ENCODE assay signal across 25 mouse cellular contexts in the genomic region with DNA sequence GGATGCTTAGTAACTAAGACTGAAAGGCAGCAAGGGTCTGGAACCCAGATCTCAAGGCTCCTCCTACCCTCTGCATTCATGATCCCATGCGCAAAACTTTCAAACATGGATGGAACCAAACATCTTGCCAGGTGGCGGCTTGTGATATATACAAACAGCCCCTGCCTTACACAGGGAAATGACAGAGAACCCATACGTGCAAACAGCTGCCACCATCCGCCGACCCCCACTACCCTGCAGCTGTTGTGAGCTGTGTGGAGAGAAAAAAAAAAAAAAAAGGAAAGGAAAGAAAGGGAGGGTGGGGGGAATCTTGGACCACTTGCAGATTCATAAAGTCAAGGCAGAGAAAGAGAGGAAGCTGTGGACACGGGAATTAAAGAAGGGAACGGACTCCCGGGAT. TPM values are rescaled to one million over a fixed set of nuclear protein-coding genes. Genes with fewer than 3 reads are reported as not detected.
DNase-seq lines count a peak whose midpoint lies in the region; ATAC-seq and TF ChIP-seq lines count a peak whose summit lies in the region.
"Had no signal": no experiment of that assay in that cellular context is flagged by ENCODE, and none has a peak within 500 bp of the region (broad histone marks: within the 10 kb centered on the region; RNA-seq: fewer than 3 reads in every experiment).

No protein-coding gene starts in this region.

- H3K4me3 ChIP-seq in forebrain, embryonic 12.5 days (replicated peaks), result no peak overlapping the region
- no peak overlapping the region for H3K4me3 ChIP-seq in forebrain, embryonic 16.5 days (replicated peaks; ENCODE audit: low read length)
- H3K4me3 ChIP-seq in midbrain, embryonic 12.5 days, result no peak overlapping the region
- H3K4me3 ChIP-seq in midbrain, embryonic 16.5 days (ENCODE audit: low read depth, low read length), result no peak overlapping the region
- peak overlapping the region; percentile 15; the same call in 1 of the 2 replicates for H3K4me3 ChIP-seq in brown adipose tissue, adult 24 weeks (ENCODE audit: insufficient read depth, low read depth, low read length)
- H3K4me3 ChIP-seq in myocyte, result no peak overlapping the region
- H3K4me3 ChIP-seq: forebrain, embryonic 13.5 days; heart, embryonic 13.5 days; liver, embryonic 13.5 days; megakaryocyte, embryonic 14.5 days had no signal

- H3K27me3 ChIP-seq in forebrain, embryonic 12.5 days, result no peaks in the 10 kb centered on the region; the same call in 1 of the 2 replicates
- H3K27me3 ChIP-seq in forebrain, embryonic 16.5 days (replicated peaks; ENCODE audit: control insufficient read depth, insufficient read depth, low read length), result no peaks in the 10 kb centered on the region
- H3K27me3 ChIP-seq in midbrain, embryonic 12.5 days, result peaks cover 5% of the 10 kb centered on the region; the same call in 1 of the 2 replicates
- no peaks in the 10 kb centered on the region for H3K27me3 ChIP-seq in midbrain, embryonic 16.5 days (ENCODE audit: control insufficient read depth, insufficient read depth, low read depth, low read length)
- H3K27me3 ChIP-seq in myocyte (ENCODE audit: control insufficient read depth, insufficient read depth, insufficient read length), result no peaks in the 10 kb centered on the region
- H3K27me3 ChIP-seq: megakaryocyte, embryonic 14.5 days had no signal

- H3K27ac ChIP-seq in forebrain, embryonic 12.5 days, result no peak overlapping the region
- H3K27ac ChIP-seq in forebrain, embryonic 16.5 days (ENCODE audit: low read length), result no peak overlapping the region
- no peak overlapping the region for H3K27ac ChIP-seq in midbrain, embryonic 12.5 days (replicated peaks)
- no peak overlapping the region for H3K27ac ChIP-seq in midbrain, embryonic 16.5 days (ENCODE audit: low read length)
- H3K27ac ChIP-seq in brown adipose tissue, adult 24 weeks (replicated peaks; ENCODE audit: low read depth, low read length), result 0 out of 2 replicates have a peak overlapping the region, but pooled peaks have one; percentile 4
- H3K27ac ChIP-seq: forebrain, embryonic 13.5 days; liver, embryonic 13.5 days had no signal

- H3K4me2 ChIP-seq in forebrain, embryonic 12.5 days, result no peak overlapping the region
- no peak overlapping the region for H3K4me2 ChIP-seq in forebrain, embryonic 16.5 days (ENCODE audit: low read length)
- H3K4me2 ChIP-seq in midbrain, embryonic 12.5 days (replicated peaks), result 0 out of 2 replicates have a peak overlapping the region, but pooled peaks have one; percentile 5
- H3K4me2 ChIP-seq in midbrain, embryonic 16.5 days (ENCODE audit: low read length), result no peak overlapping the region
- H3K4me2 ChIP-seq in myocyte (ENCODE audit: low read depth), result no peak overlapping the region
- H3K4me2 ChIP-seq: forebrain, embryonic 13.5 days; liver, embryonic 13.5 days had no signal

- no peak overlapping the region for H3K9ac ChIP-seq in forebrain, embryonic 12.5 days
- H3K9ac ChIP-seq in forebrain, embryonic 16.5 days (replicated peaks; ENCODE audit: low read depth, low read length), result no peak overlapping the region
- no peak overlapping the region for H3K9ac ChIP-seq in midbrain, embryonic 12.5 days (replicated peaks)
- H3K9ac ChIP-seq in midbrain, embryonic 16.5 days (ENCODE audit: low read depth, low read length), result no peak overlapping the region
- H3K9ac ChIP-seq: forebrain, embryonic 13.5 days; heart, embryonic 13.5 days; liver, embryonic 13.5 days had no signal

- no peaks in the 10 kb centered on the region for H3K9me3 ChIP-seq in forebrain, embryonic 12.5 days
- H3K9me3 ChIP-seq in forebrain, embryonic 16.5 days (ENCODE audit: control insufficient read depth, low read length), result no peaks in the 10 kb centered on the region
- H3K9me3 ChIP-seq in midbrain, embryonic 12.5 days, result no peaks in the 10 kb centered on the region
- no peaks in the 10 kb centered on the region for H3K9me3 ChIP-seq in midbrain, embryonic 16.5 days (replicated peaks; ENCODE audit: control insufficient read depth, low read length, poor library complexity, severe bottlenecking)
- H3K9me3 ChIP-seq: forebrain, embryonic 13.5 days; G1E; heart, embryonic 13.5 days; liver, embryonic 13.5 days; megakaryocyte, embryonic 14.5 days had no signal

- no peak overlapping the region for H3ac ChIP-seq in myocyte (ENCODE audit: control insufficient read depth, insufficient read length)

- no peak for TF ChIP-seq POLR2A in myocyte (IDR thresholded peaks at IDR 0.05; ENCODE audit: insufficient read length, low read depth)

- ATAC-seq in forebrain, embryonic 12.5 days (ENCODE audit: low FRiP score), result 0 out of 2 replicates have a peak, but pooled peaks have one; percentile 33
- no peak for ATAC-seq in forebrain, embryonic 16.5 days
- peak; percentile 56; the same call in 1 of the 2 replicates for ATAC-seq in midbrain, embryonic 12.5 days (ENCODE audit: low FRiP score, low read depth)
- ATAC-seq in midbrain, embryonic 16.5 days, result no peak
- ATAC-seq: activated CD4-positive, CD25-positive, alpha-beta regulatory T cell, adult 4 months; forebrain, embryonic 13.5 days had no signal

- no peaks in the 10 kb centered on the region for H3K79me2 ChIP-seq in myocyte (ENCODE audit: control insufficient read depth, insufficient read depth)

- no peaks in the 10 kb centered on the region for H3K36me3 ChIP-seq in forebrain, embryonic 12.5 days (replicated peaks)
- no peaks in the 10 kb centered on the region for H3K36me3 ChIP-seq in forebrain, embryonic 16.5 days (ENCODE audit: control insufficient read depth, insufficient read depth)
- no peaks in the 10 kb centered on the region for H3K36me3 ChIP-seq in midbrain, embryonic 12.5 days
- no peaks in the 10 kb centered on the region for H3K36me3 ChIP-seq in midbrain, embryonic 16.5 days (ENCODE audit: control insufficient read depth, insufficient read depth, low read length)
- no peaks in the 10 kb centered on the region for H3K36me3 ChIP-seq in myocyte (ENCODE audit: control insufficient read depth, insufficient read depth)
- H3K36me3 ChIP-seq: G1E; heart, embryonic 13.5 days; liver, embryonic 13.5 days had no signal

- H3K4me1 ChIP-seq in forebrain, embryonic 12.5 days, result peaks cover 6% of the 10 kb centered on the region; the same call in 1 of the 2 replicates
- H3K4me1 ChIP-seq in forebrain, embryonic 16.5 days (replicated peaks; ENCODE audit: control insufficient read depth, insufficient read depth, low read length), result peaks cover 4% of the 10 kb centered on the region; the same call in 1 of the 2 replicates
- peaks cover 3% of the 10 kb centered on the region; the same call in 1 of the 2 replicates for H3K4me1 ChIP-seq in midbrain, embryonic 12.5 days
- no peaks in the 10 kb centered on the region for H3K4me1 ChIP-seq in midbrain, embryonic 16.5 days (ENCODE audit: control insufficient read depth, insufficient read depth, low read length)
- 0 out of 2 replicates have a peak, but pooled peaks cover 2% of the 10 kb centered on the region for H3K4me1 ChIP-seq in brown adipose tissue, adult 24 weeks (ENCODE audit: control insufficient read depth, insufficient read depth, insufficient read length, low read length)
- H3K4me1 ChIP-seq: liver, embryonic 13.5 days had no signal

- DNase-seq in ovary, adult 18-20 months (ENCODE audit: low spot score), result no peak
- no peak for DNase-seq in cerebellum, postnatal 25 days
- DNase-seq: adrenal gland, adult 8-10 months; cerebellum, adult 2 months; gastrocnemius, postnatal 14 days; heart, adult 11 months; heart, postnatal 14 days; kidney, adult 18-20 months; layer of hippocampus, adult 9-11 months; left cerebral cortex, postnatal 4 days; liver, embryonic 13.5 days; lung, adult 2 months; right cerebral cortex, postnatal 14 days; thymus, postnatal 25 days had no signal

- WGBS in forebrain, embryonic 12.5 days, result 58% methylated on average over 8 of the region's 8 CpGs
- 60% methylated on average over 8 of the region's 8 CpGs for WGBS in forebrain, embryonic 16.5 days
- WGBS in midbrain, embryonic 12.5 days, result 57% methylated on average over 8 of the region's 8 CpGs
- WGBS in midbrain, embryonic 16.5 days, result 56% methylated on average over 8 of the region's 8 CpGs

TF ChIP-seq in myocyte, 11 proteins besides CTCF, POLR2A, EP300 and RAD21:
- TF ChIP-seq POLR2AphosphoS2 (IDR thresholded peaks at IDR 0.05; ENCODE audit: insufficient read length, low read depth), result no peak
- TF ChIP-seq MYOD1 (IDR thresholded peaks at IDR 0.05; ENCODE audit: control insufficient read depth in 1 of 3, insufficient read length in 2 of 3, low read depth in 2 of 3), result peak in 2 of 3 experiments; percentile 61 to 70
- no peak for TF ChIP-seq E2F4 (IDR thresholded peaks at IDR 0.05; ENCODE audit: insufficient read depth)
- no peak for TF ChIP-seq TCF3 (IDR thresholded peaks at IDR 0.05; ENCODE audit: insufficient read length, low read depth)
- peak in 2 of 3 experiments; percentile 57 to 77 for TF ChIP-seq MYOG (IDR thresholded peaks at IDR 0.05; ENCODE audit: control insufficient read depth in 1 of 3, insufficient read depth in 1 of 3, insufficient read length in 2 of 3, low read depth in 2 of 3)
- no peak for TF ChIP-seq TCF12 (IDR thresholded peaks at IDR 0.05; ENCODE audit: insufficient read depth, poor library complexity, severe bottlenecking)
- no peak for TF ChIP-seq REST (IDR thresholded peaks at IDR 0.05; ENCODE audit: insufficient read depth, insufficient read length)
- no peak for TF ChIP-seq MAX (IDR thresholded peaks at IDR 0.05; ENCODE audit: low read depth)

RNA-seq across cellular contexts. Expression of a gene that starts 2.4 kb away (rescaled TPM):
- 67.9 and 70.6 TPM in 2 replicates for polyA plus RNA-seq in forebrain, embryonic 12.5 days (2016; fragmentation: Nextera tagmentation; extraction: Ambion mirVana)
- 38.7 and 47.6 TPM in 2 replicates for polyA plus RNA-seq in forebrain, embryonic 16.5 days (2015; fragmentation: Nextera tagmentation; extraction: Ambion mirVana)
- polyA plus RNA-seq in midbrain, embryonic 12.5 days (2016; fragmentation: Nextera tagmentation; extraction: Ambion mirVana), result 65.5 and 70.2 TPM in 2 replicates
- 26.5 and 32.2 TPM in 2 replicates for polyA plus RNA-seq in midbrain, embryonic 16.5 days (2015; fragmentation: Nextera tagmentation; extraction: Ambion mirVana)
- polyA plus RNA-seq in brown adipose tissue, adult 24 weeks (2012; ENCODE audit: insufficient read depth, insufficient read length, missing spikeins), result 10.1 and 13.3 TPM in 2 replicates
- polyA plus RNA-seq in myocyte (2012; fragmentation: generic; extraction: Trizol), result 16.0 TPM

Comparison
In these comparisons a context has a peak if more than half of its experiments do, and no peak if none do; other contexts are left out.
1. ATAC-seq: peak in forebrain, embryonic 12.5 days (single experiment) and midbrain, embryonic 12.5 days (single experiment); none in forebrain, embryonic 16.5 days (single experiment) and midbrain, embryonic 16.5 days (single experiment).